Mouse (Mus musculus): ENCODE measurements around the gene Elof1. TPM values are rescaled to one million over a fixed set of nuclear protein-coding genes. Genes with fewer than 3 reads are reported as not detected.
A peak's percentile ranks its signal among the peaks of the same experiment; 100 is the strongest.

Elof1 gene
- polyA plus RNA-seq, 1 experiment = 49.8 TPM

- Histone ChIP-seq H3K4me3 (ENCODE audit: low read depth, low read length) (no peak overlapping the region), H3K4me1 (ENCODE audit: control insufficient read depth, insufficient read depth, low read length) (peaks cover 3% of the 10 kb centered on the region), H3K27me3 (ENCODE audit: control insufficient read depth, insufficient read depth, low read length, poor library complexity, severe bottlenecking) (no peaks in the 10 kb centered on the region; the same call in 1 of the 2 replicates), H3K27ac (ENCODE audit: insufficient read depth, low read length) (no peak overlapping the region), H3K9me3 (replicated peaks; ENCODE audit: control insufficient read depth, insufficient read depth, low read length, poor library complexity, severe bottlenecking) (no peaks in the 10 kb centered on the region), H3K36me3 (ENCODE audit: control insufficient read depth, insufficient read depth, low read length, poor library complexity, severe bottlenecking) (no peaks in the 10 kb centered on the region), H3K9ac (ENCODE audit: low read depth, poor library complexity, severe bottlenecking) (no peak overlapping the region)
- no peak for TF ChIP-seq EP300 (IDR thresholded peaks at IDR 0.05; ENCODE audit: insufficient read depth, low read depth, low read length)
- no peak for TF ChIP-seq POLR2A (IDR thresholded peaks at IDR 0.05; ENCODE audit: insufficient read depth, low read length)
- no peak for TF ChIP-seq CTCF (IDR thresholded peaks at IDR 0.05; ENCODE audit: low read depth, low read length)
Observed at GRCm38 (mm10) chr9:22092746-22093145, 24.2 kb downstream of the Elof1 start.

- Histone ChIP-seq H3K4me3 (ENCODE audit: low read depth, low read length) (no peak overlapping the region), H3K36me3 (ENCODE audit: control insufficient read depth, insufficient read depth, low read length, poor library complexity, severe bottlenecking) (no peaks in the 10 kb centered on the region), H3K27me3 (ENCODE audit: control insufficient read depth, insufficient read depth, low read length, poor library complexity, severe bottlenecking) (no peaks in the 10 kb centered on the region), H3K4me1 (ENCODE audit: control insufficient read depth, insufficient read depth, low read length) (peaks cover 3% of the 10 kb centered on the region), H3K27ac (ENCODE audit: insufficient read depth, low read length) (no peak overlapping the region), H3K9ac (ENCODE audit: low read depth, poor library complexity, severe bottlenecking) (no peak overlapping the region), H3K9me3 (replicated peaks; ENCODE audit: control insufficient read depth, insufficient read depth, low read length, poor library complexity, severe bottlenecking) (no peaks in the 10 kb centered on the region)
- no peak for TF ChIP-seq POLR2A (IDR thresholded peaks at IDR 0.05; ENCODE audit: insufficient read depth, low read length)
Observed at GRCm38 (mm10) chr9:22089986-22090385, 27.0 kb downstream of the Elof1 start.

- Histone ChIP-seq H3K4me3 (ENCODE audit: low read depth, low read length) (no peak overlapping the region), H3K36me3 (ENCODE audit: control insufficient read depth, insufficient read depth, low read length, poor library complexity, severe bottlenecking) (no peaks in the 10 kb centered on the region), H3K9ac (ENCODE audit: low read depth, poor library complexity, severe bottlenecking) (no peak overlapping the region), H3K27ac (ENCODE audit: insufficient read depth, low read length) (no peak overlapping the region), H3K27me3 (ENCODE audit: control insufficient read depth, insufficient read depth, low read length, poor library complexity, severe bottlenecking) (no peaks in the 10 kb centered on the region), H3K9me3 (replicated peaks; ENCODE audit: control insufficient read depth, insufficient read depth, low read length, poor library complexity, severe bottlenecking) (no peaks in the 10 kb centered on the region), H3K4me1 (ENCODE audit: control insufficient read depth, insufficient read depth, low read length) (peaks cover 3% of the 10 kb centered on the region)
- no peak for TF ChIP-seq EP300 (IDR thresholded peaks at IDR 0.05; ENCODE audit: insufficient read depth, low read depth, low read length)
Observed at GRCm38 (mm10) chr9:22089281-22089680, 27.7 kb downstream of the Elof1 start.

- H3K27ac ChIP-seq (ENCODE audit: insufficient read depth, low read length) = no peak overlapping the region
- H3K4me3 ChIP-seq (ENCODE audit: low read depth, low read length) = no peak overlapping the region
- H3K4me1 ChIP-seq (ENCODE audit: control insufficient read depth, insufficient read depth, low read length) = no peaks in the 10 kb centered on the region
- H3K27me3 ChIP-seq (ENCODE audit: control insufficient read depth, insufficient read depth, low read length, poor library complexity, severe bottlenecking) = no peaks in the 10 kb centered on the region
- H3K36me3 ChIP-seq (ENCODE audit: control insufficient read depth, insufficient read depth, low read length, poor library complexity, severe bottlenecking) = no peaks in the 10 kb centered on the region
- no peaks in the 10 kb centered on the region for H3K9me3 ChIP-seq (replicated peaks; ENCODE audit: control insufficient read depth, insufficient read depth, low read length, poor library complexity, severe bottlenecking)
- TF ChIP-seq POLR2A (IDR thresholded peaks at IDR 0.05; ENCODE audit: insufficient read depth, low read length) = no peak
- no peak for TF ChIP-seq CTCF (IDR thresholded peaks at IDR 0.05; ENCODE audit: low read depth, low read length)
- TF ChIP-seq EP300 (IDR thresholded peaks at IDR 0.05; ENCODE audit: insufficient read depth, low read depth, low read length) = no peak
- no peak overlapping the region for H3K9ac ChIP-seq (ENCODE audit: low read depth, poor library complexity, severe bottlenecking)
Observed at GRCm38 (mm10) chr9:22087034-22087618, 29.8 kb downstream of the Elof1 start.

- no peak overlapping the region for H3K27ac ChIP-seq (ENCODE audit: insufficient read depth, low read length)
- TF ChIP-seq EP300 (IDR thresholded peaks at IDR 0.05; ENCODE audit: insufficient read depth, low read depth, low read length) = no peak
- no peak for TF ChIP-seq POLR2A (IDR thresholded peaks at IDR 0.05; ENCODE audit: insufficient read depth, low read length)
- no peak for TF ChIP-seq CTCF (IDR thresholded peaks at IDR 0.05; ENCODE audit: low read depth, low read length)
- H3K4me1 ChIP-seq (ENCODE audit: control insufficient read depth, insufficient read depth, low read length) = no peaks in the 10 kb centered on the region
- no peaks in the 10 kb centered on the region for H3K27me3 ChIP-seq (ENCODE audit: control insufficient read depth, insufficient read depth, low read length, poor library complexity, severe bottlenecking)
- no peaks in the 10 kb centered on the region for H3K9me3 ChIP-seq (replicated peaks; ENCODE audit: control insufficient read depth, insufficient read depth, low read length, poor library complexity, severe bottlenecking)
- peak overlapping the region; percentile 89 for H3K4me3 ChIP-seq (ENCODE audit: low read depth, low read length)
- no peaks in the 10 kb centered on the region for H3K36me3 ChIP-seq (ENCODE audit: control insufficient read depth, insufficient read depth, low read length, poor library complexity, severe bottlenecking)
- peak overlapping the region; percentile 58 for H3K9ac ChIP-seq (ENCODE audit: low read depth, poor library complexity, severe bottlenecking)
Observed at GRCm38 (mm10) chr9:22086012-22086411, 31.0 kb downstream of the Elof1 start.

- H3K4me1 ChIP-seq (ENCODE audit: control insufficient read depth, insufficient read depth, low read length) = no peaks in the 10 kb centered on the region
- H3K9me3 ChIP-seq (replicated peaks; ENCODE audit: control insufficient read depth, insufficient read depth, low read length, poor library complexity, severe bottlenecking) = no peaks in the 10 kb centered on the region
- H3K36me3 ChIP-seq (ENCODE audit: control insufficient read depth, insufficient read depth, low read length, poor library complexity, severe bottlenecking) = no peaks in the 10 kb centered on the region
- H3K9ac ChIP-seq (ENCODE audit: low read depth, poor library complexity, severe bottlenecking) = peak within 1 kb of the TSS; percentile 58
- H3K27ac ChIP-seq (ENCODE audit: insufficient read depth, low read length) = no peak within 1 kb of the TSS
- no peaks in the 10 kb centered on the region for H3K27me3 ChIP-seq (ENCODE audit: control insufficient read depth, insufficient read depth, low read length, poor library complexity, severe bottlenecking)
- TF ChIP-seq EP300 (IDR thresholded peaks at IDR 0.05; ENCODE audit: insufficient read depth, low read depth, low read length) = no peak
- TF ChIP-seq POLR2A (IDR thresholded peaks at IDR 0.05; ENCODE audit: insufficient read depth, low read length) = peak; percentile 71
- TF ChIP-seq CTCF (IDR thresholded peaks at IDR 0.05; ENCODE audit: low read depth, low read length) = no peak
- H3K4me3 ChIP-seq (ENCODE audit: low read depth, low read length) = peak within 1 kb of the TSS; percentile 89
Observed at GRCm38 (mm10) chr9:22085022-22085834, 31.7 kb downstream of the Elof1 start, which contains the start of gene Ecsit. Ecsit (minus strand) TSS chr9:22085438.

All from ES-Bruce4 (cell line).